Mouse (Mus musculus) MEL (cell line): ENCODE results near the gene Pogz. TPM values are rescaled to one million over a fixed set of nuclear protein-coding genes. Genes with fewer than 3 reads are reported as not detected.

Source experiments
- DNase-seq: peaks from one replicate; pipeline ENCODE4 v3.0.0; 2011; ENCODE audit warnings: low read depth, low spot score
- H3K27ac ChIP-seq: 2 replicates; pipeline ENCODE4 v1.5.1; 2012; ENCODE audit warnings: low read depth, mild to moderate bottlenecking, control low read depth, low read length, moderate library complexity; ENCODE audit not compliant: control insufficient read depth
- H3K27me3 ChIP-seq, 2 experiments: fragments of 150-350 bp in 1 of 2; sonication (generic) in 1 of 2; 2 replicates each; pipeline ENCODE4 v1.6.1; 2012; ENCODE audit warnings: low read length in 2 of 2, mild to moderate bottlenecking in 2 of 2, improper control_type of control experiment in 1 of 2, moderate library complexity in 1 of 2; ENCODE audit not compliant: insufficient read depth in 2 of 2, control insufficient read depth in 1 of 2
- H3K36me3 ChIP-seq, 2 experiments: 2 replicates each; pipeline ENCODE4 v1.6.1; 2012 to 2014; ENCODE audit warnings: low read length in 2 of 2, improper control_type of control experiment in 1 of 2, inconsistent platforms in 1 of 2, mild to moderate bottlenecking in 1 of 2; ENCODE audit not compliant: insufficient read depth in 2 of 2, control insufficient read depth in 1 of 2
- H3K4me1 ChIP-seq, 2 experiments: fragments of 150-350 bp in 1 of 2; sonication (generic) in 1 of 2; 2 replicates each; pipeline ENCODE4 v1.6.1; 2012; ENCODE audit warnings: low read length in 2 of 2, improper control_type of control experiment in 1 of 2, mild to moderate bottlenecking in 1 of 2; ENCODE audit not compliant: insufficient read depth in 2 of 2, control insufficient read depth in 1 of 2
- H3K4me3 ChIP-seq, 2 experiments: fragments of 150-350 bp in 1 of 2; sonication (generic) in 1 of 2; 2 replicates each; pipeline ENCODE4 v1.5.1; 2012; ENCODE audit warnings: low read depth in 2 of 2, low read length in 2 of 2, mild to moderate bottlenecking in 2 of 2, moderate library complexity in 2 of 2, control low read depth in 1 of 2, improper control_type of control experiment in 1 of 2; ENCODE audit not compliant: control insufficient read depth in 1 of 2, insufficient read depth in 1 of 2
- H3K79me2 ChIP-seq: 2 replicates; pipeline ENCODE4 v1.6.1; 2012; ENCODE audit warnings: mild to moderate bottlenecking, low read length, moderate library complexity; ENCODE audit not compliant: control insufficient read depth, poor library complexity, insufficient read depth
- H3K9ac ChIP-seq: 2 replicates; pipeline ENCODE4 v1.6.1; 2012; ENCODE audit warnings: low read depth, mild to moderate bottlenecking, control low read depth, low read length, moderate library complexity; ENCODE audit not compliant: control insufficient read depth, poor library complexity, severe bottlenecking
- H3K9me3 ChIP-seq: fragments of 150-350 bp; sonication (generic); replicated peaks from 2 replicates; pipeline ENCODE4 v1.6.1; 2012; ENCODE audit warnings: mild to moderate bottlenecking, low read length, improper control_type of control experiment, moderate library complexity; ENCODE audit not compliant: insufficient read depth
- BHLHE40 ChIP-seq: IDR thresholded peaks from 2 replicates; pipeline ENCODE4 v1.6.1; 2012; ENCODE audit warnings: low read depth, mild to moderate bottlenecking, inconsistent platforms, low read length, improper control_type of control experiment, borderline replicate concordance
- CHD1 ChIP-seq: IDR thresholded peaks from 2 replicates; pipeline ENCODE4 v1.6.1; 2012; ENCODE audit warnings: low read depth, mild to moderate bottlenecking, inconsistent platforms, low read length, improper control_type of control experiment
- CHD2 ChIP-seq: IDR thresholded peaks from 2 replicates; pipeline ENCODE4 v1.6.1; 2011; ENCODE audit warnings: low read length, improper control_type of control experiment
- CTCF ChIP-seq, 3 experiments: IDR thresholded peaks in 2 of 3; conservative IDR thresholded peaks in 1 of 3; 2 replicates each; pipeline ENCODE4 v1.5.1; 2011 to 2012; ENCODE audit warnings: low read length in 3 of 3, low read depth in 2 of 3, mild to moderate bottlenecking in 2 of 3, improper control_type of control experiment in 1 of 3, inconsistent platforms in 1 of 3, mixed read lengths in 1 of 3, moderate library complexity in 1 of 3; ENCODE audit not compliant: control insufficient read depth in 1 of 3, insufficient read depth in 1 of 3, poor library complexity in 1 of 3, severe bottlenecking in 1 of 3
- E2F4 ChIP-seq: IDR thresholded peaks from 2 replicates; pipeline ENCODE4 v1.6.1; 2011; ENCODE audit warnings: low read depth, low read length, improper control_type of control experiment, borderline replicate concordance
- ELF1 ChIP-seq: IDR thresholded peaks from 2 replicates; pipeline ENCODE4 v1.6.1; 2014; ENCODE audit warnings: low read depth, mild to moderate bottlenecking, inconsistent platforms, low read length, improper control_type of control experiment, moderate library complexity
- EP300 ChIP-seq, 2 experiments: IDR thresholded peaks; 2 replicates each; pipeline ENCODE4 v1.6.1; 2011; ENCODE audit warnings: improper control_type of control experiment in 2 of 2, low read length in 2 of 2, low read depth in 1 of 2, mild to moderate bottlenecking in 1 of 2
- ETS1 ChIP-seq: IDR thresholded peaks from 2 replicates; pipeline ENCODE4 v1.6.1; 2012; ENCODE audit warnings: low read depth, mild to moderate bottlenecking, inconsistent platforms, low read length, improper control_type of control experiment, moderate library complexity
- GABPA ChIP-seq: IDR thresholded peaks from 2 replicates; pipeline ENCODE4 v1.6.1; 2012; ENCODE audit warnings: low read depth, mild to moderate bottlenecking, inconsistent platforms, low read length, improper control_type of control experiment, moderate library complexity
- GATA1 ChIP-seq: IDR thresholded peaks from 2 replicates; pipeline ENCODE4 v1.6.1; 2011; ENCODE audit warnings: low read depth, low read length, improper control_type of control experiment
- JUND ChIP-seq: IDR thresholded peaks from 2 replicates; pipeline ENCODE4 v1.6.1; 2011; ENCODE audit warnings: low read depth, mild to moderate bottlenecking, improper control_type of control experiment, low read length
- MAFK ChIP-seq: IDR thresholded peaks from 2 replicates; pipeline ENCODE4 v1.6.1; 2011; ENCODE audit warnings: low read depth, mild to moderate bottlenecking, low read length, improper control_type of control experiment, borderline replicate concordance
- MAX ChIP-seq: IDR thresholded peaks from 2 replicates; pipeline ENCODE4 v1.6.1; 2011; ENCODE audit warnings: low read length, improper control_type of control experiment
- MAZ ChIP-seq: IDR thresholded peaks from 2 replicates; pipeline ENCODE4 v1.6.1; 2012; ENCODE audit warnings: low read depth, mild to moderate bottlenecking, inconsistent platforms, low read length, improper control_type of control experiment
- MEF2A ChIP-seq: IDR thresholded peaks from 2 replicates; pipeline ENCODE4 v1.6.1; 2014; ENCODE audit warnings: low read depth, mild to moderate bottlenecking, inconsistent platforms, low read length, improper control_type of control experiment; ENCODE audit not compliant: poor library complexity, insufficient replicate concordance, severe bottlenecking; ENCODE audit errors: extremely low read depth
- MYB ChIP-seq: IDR thresholded peaks from 2 replicates; pipeline ENCODE4 v1.6.1; 2011; ENCODE audit warnings: mild to moderate bottlenecking, low read depth, low read length, improper control_type of control experiment
- MYC ChIP-seq: IDR thresholded peaks from 2 replicates; pipeline ENCODE4 v1.6.1; 2011; ENCODE audit warnings: low read depth, mild to moderate bottlenecking, low read length, improper control_type of control experiment, moderate library complexity
- NELFE ChIP-seq: IDR thresholded peaks from 2 replicates; pipeline ENCODE4 v1.6.1; 2011; ENCODE audit warnings: low read depth, low read length, improper control_type of control experiment
- NRF1 ChIP-seq: IDR thresholded peaks from 2 replicates; pipeline ENCODE4 v1.6.1; 2014; ENCODE audit warnings: low read depth, mild to moderate bottlenecking, inconsistent platforms, low read length, improper control_type of control experiment, moderate library complexity; ENCODE audit not compliant: poor library complexity, insufficient read depth, severe bottlenecking
- POLR2A ChIP-seq, 2 experiments: IDR thresholded peaks; 2 replicates each; pipeline ENCODE4 v1.6.1; 2011 to 2012; ENCODE audit warnings: low read length in 2 of 2, mild to moderate bottlenecking in 2 of 2, control low read depth in 1 of 2, improper control_type of control experiment in 1 of 2, low read depth in 1 of 2, moderate library complexity in 1 of 2; ENCODE audit not compliant: control insufficient read depth in 1 of 2, insufficient read depth in 1 of 2, poor library complexity in 1 of 2
- POLR2AphosphoS2 ChIP-seq: IDR thresholded peaks from 2 replicates; pipeline ENCODE4 v1.6.1; 2011; ENCODE audit warnings: low read length, improper control_type of control experiment
- POLR2AphosphoS5 ChIP-seq: IDR thresholded peaks from 2 replicates; pipeline ENCODE4 v1.6.1; 2012; ENCODE audit warnings: low read depth, borderline replicate concordance, mild to moderate bottlenecking, inconsistent platforms, low read length, moderate library complexity, mixed read lengths
- SIN3A ChIP-seq: IDR thresholded peaks from 2 replicates; pipeline ENCODE4 v1.6.1; 2012; ENCODE audit warnings: low read length, improper control_type of control experiment, inconsistent platforms
- SMC3 ChIP-seq: IDR thresholded peaks from 2 replicates; pipeline ENCODE4 v1.6.1; 2011; ENCODE audit warnings: low read depth, low read length, improper control_type of control experiment
- TAL1 ChIP-seq: IDR thresholded peaks from 2 replicates; pipeline ENCODE4 v1.6.1; 2012; ENCODE audit warnings: mild to moderate bottlenecking, inconsistent platforms, low read length, moderate library complexity, mixed read lengths
- TBP ChIP-seq: IDR thresholded peaks from 2 replicates; pipeline ENCODE4 v1.8.0; 2011; ENCODE audit warnings: low read depth, low read length, improper control_type of control experiment
- UBTF ChIP-seq: IDR thresholded peaks from 2 replicates; pipeline ENCODE4 v1.6.1; 2012; ENCODE audit warnings: low read depth, mild to moderate bottlenecking, inconsistent platforms, low read length, improper control_type of control experiment, moderate library complexity, borderline replicate concordance; ENCODE audit not compliant: insufficient read depth
- USF1 ChIP-seq: IDR thresholded peaks from 2 replicates; pipeline ENCODE4 v1.6.1; 2014; ENCODE audit warnings: low read depth, mild to moderate bottlenecking, inconsistent platforms, low read length, improper control_type of control experiment, moderate library complexity
- USF2 ChIP-seq, 2 experiments: IDR thresholded peaks; 2 replicates each; pipeline ENCODE4 v1.6.1; 2011 to 2012; ENCODE audit warnings: improper control_type of control experiment in 2 of 2, low read length in 2 of 2, borderline replicate concordance in 1 of 2, inconsistent platforms in 1 of 2, low read depth in 1 of 2, mild to moderate bottlenecking in 1 of 2; ENCODE audit not compliant: insufficient read depth in 1 of 2
- ZC3H11A ChIP-seq: IDR thresholded peaks from 2 replicates; pipeline ENCODE4 v1.6.1; 2012; ENCODE audit warnings: low read depth, mild to moderate bottlenecking, inconsistent platforms, low read length, improper control_type of control experiment
- ZMIZ1 ChIP-seq: IDR thresholded peaks from 2 replicates; pipeline ENCODE4 v1.6.1; 2012; ENCODE audit warnings: low read depth, mild to moderate bottlenecking, inconsistent platforms, low read length, improper control_type of control experiment, moderate library complexity
- ZNF384 ChIP-seq: IDR thresholded peaks from 2 replicates; pipeline ENCODE4 v1.6.1; 2012; ENCODE audit warnings: low read depth, mild to moderate bottlenecking, inconsistent platforms, low read length, improper control_type of control experiment
- polyA plus RNA-seq, 2 experiments: library from polyadenylated mRNA; stranded (reverse) in 1 of 2; unstranded in 1 of 2; fragments of >175 nt in 1 of 2; fragments of >200 nt in 1 of 2; gene quantifications; 2 replicates each; pipeline versions ENCODE4 v1.2.1 to v1.2.4; 2012; ENCODE audit warnings: low replicate concordance in 2 of 2, low read depth in 1 of 2; ENCODE audit not compliant: insufficient read length in 2 of 2, insufficient read depth in 1 of 2, missing spikeins in 1 of 2
- total RNA-seq: library from RNA; depleted of rRNA; stranded (reverse); fragments of 300-350 nt; gene quantifications from 2 replicates; pipeline ENCODE4 v1.2.3, GENCODE M21; 2012

The Pogz gene
- total and polyA plus RNA-seq, 3 experiments, result 10.6 to 31.6 TPM; not detected in 1

DNA sequence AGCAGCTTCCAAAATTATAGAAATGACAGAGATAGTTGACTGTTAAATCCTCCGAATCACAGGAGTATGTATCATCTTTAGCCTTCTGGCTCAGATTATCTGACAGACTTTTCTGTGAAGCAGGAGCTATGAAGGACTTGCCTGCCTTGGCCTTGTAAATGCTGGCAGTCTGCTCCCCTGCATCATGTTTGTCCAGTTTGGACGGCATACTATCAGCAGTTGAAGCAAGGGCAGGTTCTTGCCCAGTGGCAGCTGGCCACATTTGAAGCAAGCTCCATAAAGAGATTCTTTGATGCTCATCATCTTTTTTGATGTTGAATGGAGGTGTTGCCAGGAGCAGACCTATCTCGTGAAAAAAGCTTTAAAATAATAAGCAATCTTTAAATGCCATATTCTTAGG is 56.7 kb downstream of the Pogz start:
- Histone ChIP-seq H3K36me3 (no peaks in the 10 kb centered on the region), H3K9me3 (no peaks in the 10 kb centered on the region)
- TF ChIP-seq ZC3H11A (no peak), NELFE (no peak)

DNA sequence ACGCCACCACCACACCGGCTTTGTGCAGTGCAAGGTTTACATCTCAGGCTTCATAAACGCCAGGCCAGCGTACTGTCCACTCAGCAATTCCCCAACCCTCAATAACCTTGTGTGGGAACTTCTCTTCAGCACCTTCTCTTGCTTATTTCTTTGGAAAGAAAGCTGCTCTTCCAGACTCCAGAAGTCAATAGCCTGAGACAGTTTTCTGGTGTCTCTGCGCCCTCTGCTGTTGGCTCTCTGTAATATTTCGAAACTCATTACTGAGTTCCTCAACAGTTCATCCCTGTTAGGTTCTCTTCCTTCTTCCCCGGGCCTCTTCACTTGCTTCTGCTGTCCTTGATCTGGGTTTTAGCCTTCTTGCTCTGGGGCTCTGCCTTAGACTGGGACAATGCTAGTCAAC is 65.4 kb downstream of the Pogz start:
- H3K4me1 ChIP-seq, result peaks cover 0 to 3% of the 10 kb centered on the region in 2 experiments; a peak in 1 of 4 replicates
- H3K27ac ChIP-seq, result no peak overlapping the region
- H3K36me3 ChIP-seq, result peaks cover 0 to 2% of the 10 kb centered on the region in 2 experiments; a peak in 1 of 4 replicates
- H3K79me2 ChIP-seq, result no peaks in the 10 kb centered on the region
- H3K9me3 ChIP-seq, result no peaks in the 10 kb centered on the region
- H3K9ac ChIP-seq, result no peak overlapping the region
- no peak overlapping the region for H3K4me3 ChIP-seq
- H3K27me3 ChIP-seq, result no peaks in the 10 kb centered on the region; a peak in 1 of 4 replicates
- DNase-seq, result peak; percentile 83
- TF ChIP-seq USF1 (no peak), EP300 (IDR thresholded peaks at IDR 0.05; ENCODE audit: low read depth in 1 of 2, low read length in 2 of 2) (no peak), ELF1 (no peak), POLR2A (IDR thresholded peaks at IDR 0.05; ENCODE audit: control insufficient read depth in 1 of 2, insufficient read depth in 1 of 2, low read depth in 1 of 2, low read length in 2 of 2, poor library complexity in 1 of 2) (no peak), SIN3A (peak; percentile 36; the same call in 1 of the 2 replicates), CTCF (IDR thresholded peaks at IDR 0.05 in 2 of 3, conservative IDR thresholded peaks at IDR 0.05 in 1 of 3; ENCODE audit: control insufficient read depth in 1 of 3, insufficient read depth in 1 of 3, low read depth in 2 of 3, low read length in 3 of 3, poor library complexity in 1 of 3, severe bottlenecking in 1 of 3) (peak; percentile 70 to 95 (median 83)), TBP (0 out of 2 replicates have a peak, but pooled peaks have one; percentile 14), POLR2AphosphoS2 (no peak), MAFK (no peak), CHD2 (no peak), ETS1 (no peak), TAL1 (no peak), SMC3 (peak; percentile 93), GABPA (no peak), ZNF384 (no peak), MEF2A (no peak), ZC3H11A (peak; percentile 90), CHD1 (no peak), BHLHE40 (no peak), JUND (no peak), GATA1 (no peak), MYB (no peak), POLR2AphosphoS5 (no peak), NRF1 (no peak), MAX (no peak), NELFE (no peak), MYC (no peak), E2F4 (no peak), USF2 (IDR thresholded peaks at IDR 0.05; ENCODE audit: borderline replicate concordance in 1 of 2, insufficient read depth in 1 of 2, low read depth in 1 of 2, low read length in 2 of 2) (no peak), ZMIZ1 (no peak), UBTF (no peak), MAZ (no peak)

More for the DNA sequence above, 56.7 kb downstream of the Pogz start:
- peaks cover 7 to 17% of the 10 kb centered on the region in 2 experiments for H3K27me3 ChIP-seq
- H3K79me2 ChIP-seq, result no peaks in the 10 kb centered on the region
- DNase-seq, result no peak
- H3K4me3 ChIP-seq, result no peak overlapping the region
- no peaks in the 10 kb centered on the region for H3K4me1 ChIP-seq
- no peak overlapping the region for H3K9ac ChIP-seq
- no peak overlapping the region for H3K27ac ChIP-seq
